Mouse (Mus musculus) forebrain, embryonic 14.5 days (tissue): Measurements from ENCODE around the gene Alox12. TPM values are rescaled to one million over a fixed set of nuclear protein-coding genes. Genes with fewer than 3 reads are reported as not detected.

Experiments
- ATAC-seq: fragments of 200-750 bp; cut with Nextera tagmentation; 2 replicates; pipeline ENCODE4 v1.8.0; 2017; ENCODE audit warnings: mild to moderate bottlenecking, moderate library complexity
- DNase-seq: peaks from one replicate; pipeline ENCODE4 v3.0.0-alpha.2; 2015; ENCODE audit warnings: low spot score
- H3K27ac ChIP-seq: fragments of 300-500 bp; sonication (generic); 2 replicates; pipeline ENCODE4 v1.5.1; 2014; ENCODE audit warnings: low read depth, mild to moderate bottlenecking, control low read depth, low read length, moderate library complexity
- H3K27me3 ChIP-seq: fragments of 300-500 bp; sonication (generic); replicated peaks from 2 replicates; pipeline ENCODE4 v1.6.1; 2014; ENCODE audit warnings: low read length, control low read depth, mixed read lengths; ENCODE audit not compliant: control insufficient read depth, insufficient read depth
- H3K36me3 ChIP-seq: fragments of 300-500 bp; sonication (generic); 2 replicates; pipeline ENCODE4 v1.6.1; 2014; ENCODE audit warnings: low read length, control low read depth; ENCODE audit not compliant: control insufficient read depth, insufficient read depth
- H3K4me1 ChIP-seq: fragments of 300-500 bp; sonication (generic); 2 replicates; pipeline ENCODE4 v1.6.1; 2014; ENCODE audit warnings: antibody characterized with exemption, low read length, control low read depth; ENCODE audit not compliant: control insufficient read depth, insufficient read depth
- H3K4me2 ChIP-seq: fragments of 300-500 bp; sonication (generic); 2 replicates; pipeline ENCODE4 v1.6.1; 2014; ENCODE audit warnings: mild to moderate bottlenecking, control low read depth, low read length
- H3K4me3 ChIP-seq: fragments of 300-500 bp; sonication (generic); 2 replicates; pipeline ENCODE4 v1.5.1; 2014; ENCODE audit warnings: low read depth, low read length, control low read depth
- H3K9ac ChIP-seq: fragments of 300-500 bp; sonication (generic); 2 replicates; pipeline ENCODE4 v1.6.1; 2014; ENCODE audit warnings: mild to moderate bottlenecking, low read length, control low read depth, moderate library complexity
- H3K9me3 ChIP-seq: fragments of 300-500 bp; sonication (generic); replicated peaks from 2 replicates; pipeline ENCODE4 v1.6.1; 2016; ENCODE audit warnings: low read length, control low read depth, mixed read lengths; ENCODE audit not compliant: control insufficient read depth
- WGBS: fragments of 180-500 bp; shearing (Covaris S2); extraction: QIAGEN DNeasy Blood & Tissue Kit; methylation state at CpG from one replicate; pipeline ENCODE4 v1.1.7; 2014; 5-methylcytosine and 5-hydroxymethylcytosine counted together
- microRNA counts: library from miRNA; unstranded; fragments of <30 nt; microRNA quantifications from one replicate; lab custom pipeline; 2016
- microRNA-seq: library from miRNA; unstranded; fragments of <30 nt; microRNA quantifications from one replicate; pipeline ENCODE4, GENCODE M21; 2016
- polyA plus RNA-seq: library from polyadenylated mRNA; unstranded; fragments of >200 nt; fragmentation: Nextera tagmentation; extraction: Ambion mirVana; gene quantifications from 2 replicates; pipeline ENCODE4 v1.2.1, GENCODE M21; 2014

The Alox12 gene
- polyA plus RNA-seq, 1 experiment from 2014 or later: 0.36 TPM

GRCm38 (mm10) chr11:70199107-70199506, 56.0 kb downstream of the Alox12 start:
- no peak overlapping the region for H3K4me2 ChIP-seq
- no peak overlapping the region for H3K9ac ChIP-seq
- H3K36me3 ChIP-seq: no peaks in the 10 kb centered on the region
- H3K27ac ChIP-seq: no peak overlapping the region
- no peak for ATAC-seq
- no peaks in the 10 kb centered on the region for H3K9me3 ChIP-seq
- WGBS: 84% methylated on average over 8 of the region's 8 CpGs
- DNase-seq: no peak
- H3K27me3 ChIP-seq: no peaks in the 10 kb centered on the region
- H3K4me3 ChIP-seq: no peak overlapping the region
- H3K4me1 ChIP-seq: no peaks in the 10 kb centered on the region

DNA sequence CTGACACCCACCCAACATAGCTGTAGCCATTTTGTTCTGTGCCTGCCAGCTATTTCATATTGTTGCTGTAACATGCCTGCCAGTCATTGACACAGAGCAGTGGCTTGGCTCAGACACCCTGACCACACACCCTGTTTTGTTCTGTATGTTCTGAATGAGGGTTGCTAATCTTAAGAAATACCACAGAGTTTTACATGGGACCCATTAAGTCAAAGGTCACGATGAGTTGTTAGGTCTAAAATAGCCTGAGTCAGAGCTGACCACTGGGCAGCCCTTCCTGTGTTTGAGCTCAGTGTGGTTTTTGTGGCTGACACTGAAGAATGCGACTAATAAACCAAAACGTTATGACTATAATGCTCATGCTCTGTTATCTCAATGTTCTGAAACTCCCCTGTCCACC, 56.8 kb downstream of the Alox12 start:
- ATAC-seq: no peak
- DNase-seq: no peak
- Histone ChIP-seq H3K27me3 (no peaks in the 10 kb centered on the region), H3K9me3 (no peaks in the 10 kb centered on the region), H3K36me3 (no peaks in the 10 kb centered on the region), H3K27ac (no peak overlapping the region), H3K4me1 (no peaks in the 10 kb centered on the region), H3K4me3 (no peak overlapping the region), H3K9ac (no peak overlapping the region), H3K4me2 (no peak overlapping the region)
- 90% methylated on average over 3 of the region's 3 CpGs for WGBS

DNA sequence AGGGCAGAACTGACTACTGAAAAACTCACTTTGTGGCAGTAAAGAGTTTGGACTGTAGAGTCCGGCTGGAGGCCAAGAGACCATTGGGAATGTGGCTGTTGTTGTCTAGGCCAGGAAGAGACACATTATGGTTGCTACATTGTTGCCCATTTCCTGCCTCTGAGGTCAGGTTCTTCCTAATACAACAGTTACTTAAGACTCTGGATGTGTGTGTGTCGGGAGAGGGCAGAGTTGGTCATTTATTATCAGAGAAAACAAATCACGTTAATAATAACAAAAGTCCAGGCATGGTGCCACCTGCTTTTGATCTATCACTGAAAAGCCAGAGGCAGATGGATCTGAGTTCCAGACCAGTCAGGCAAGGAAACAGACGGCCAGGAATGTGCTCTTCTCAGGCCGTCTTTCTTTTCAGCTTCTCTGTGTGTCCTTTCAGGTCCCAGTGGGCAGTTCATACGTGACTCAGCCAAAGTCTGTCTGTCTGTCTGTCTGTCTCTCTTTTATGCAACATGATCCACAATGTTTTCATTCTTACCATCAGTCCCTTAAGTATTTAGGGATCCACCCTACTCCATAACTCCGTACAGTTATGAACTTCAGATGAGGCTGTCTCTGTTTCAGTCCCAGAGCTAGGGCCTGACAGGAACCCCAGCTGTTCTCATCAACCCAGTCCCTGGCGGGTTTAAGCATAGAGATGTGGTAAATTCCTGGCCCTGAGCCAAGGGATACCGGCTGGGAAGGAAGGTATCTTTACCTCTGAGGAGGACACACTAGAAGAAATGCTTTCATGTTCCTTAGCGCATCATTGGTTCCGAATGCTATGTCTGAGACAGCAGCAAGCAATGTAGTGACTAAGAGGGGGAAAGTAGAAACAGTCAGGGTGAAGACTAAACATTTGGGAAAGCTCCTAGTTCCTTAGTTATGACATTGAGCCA, 61.5 kb downstream of the Alox12 start:
- Histone ChIP-seq H3K4me3 (no peak overlapping the region), H3K4me1 (no peaks in the 10 kb centered on the region), H3K4me2 (no peak overlapping the region), H3K36me3 (no peaks in the 10 kb centered on the region), H3K9me3 (no peaks in the 10 kb centered on the region), H3K9ac (no peak overlapping the region), H3K27ac (no peak overlapping the region), H3K27me3 (no peaks in the 10 kb centered on the region)
- ATAC-seq: no peak
- DNase-seq: no peak
- WGBS: 67% methylated on average over 11 of the region's 11 CpGs

- Histone ChIP-seq H3K27ac (no peak overlapping the region), H3K4me1 (no peaks in the 10 kb centered on the region), H3K9me3 (no peaks in the 10 kb centered on the region), H3K4me3 (no peak overlapping the region), H3K27me3 (no peaks in the 10 kb centered on the region), H3K4me2 (no peak overlapping the region), H3K36me3 (no peaks in the 10 kb centered on the region), H3K9ac (no peak overlapping the region)
- ATAC-seq (no peak), DNase-seq (no peak)
- WGBS: 80% methylated on average over 4 of the region's 4 CpGs
Measured at GRCm38 (mm10) chr11:70192157-70192556, 63.0 kb downstream of the Alox12 start.

MicroRNA genes within 50 kb of the gene (microRNA counts, 519-probe panel; counts per million panel counts)
- 3,318 counts per million, percentile 29 among the panel's probes with 10 or more counts for microRNA mmu-miR-195 (lab: Ali Mortazavi, UCI)
- microRNA mmu-miR-497 (lab: Ali Mortazavi, UCI): 2,567 counts per million, percentile 15 among the panel's probes with 10 or more counts

Small RNA genes within 50 kb of the gene (microRNA-seq; reads per million reads assigned to microRNA genes)
- 912 reads per million, percentile 80 among the genes with 10 or more reads in this experiment for gene Mir195a
- not detected for gene Mir497
- gene Mir497b: not detected

Other genes starting within 250 kb of the Alox12 start
- gene Acadvl, start 239.9 kb downstream of the Alox12 start, polyA plus RNA-seq: 53.3 and 58.4 TPM in 2 replicates
- 19.3 and 21.0 TPM in 2 replicates for gene Dlg4, start 238.4 kb downstream of the Alox12 start, polyA plus RNA-seq
- 2.0 and 2.1 TPM in 2 replicates for gene Asgr1, start 201.3 kb downstream of the Alox12 start, polyA plus RNA-seq
- not detected in 2 replicates for gene Asgr2, start 162.7 kb downstream of the Alox12 start, polyA plus RNA-seq
- 0.72 and 1.1 TPM in 2 replicates for gene Mgl2, start 125.0 kb downstream of the Alox12 start, polyA plus RNA-seq
- gene Clec10a, start 99.2 kb downstream of the Alox12 start, polyA plus RNA-seq: 0.63 and 0.97 TPM in 2 replicates
- gene Slc16a11, start 42.6 kb downstream of the Alox12 start, polyA plus RNA-seq: 0.98 and 1.1 TPM in 2 replicates
- gene Slc16a13, start 34.3 kb downstream of the Alox12 start, polyA plus RNA-seq: 9.2 and 12.9 TPM in 2 replicates
- 4.5 and 6.3 TPM in 2 replicates for gene Bcl6b, start 25.6 kb downstream of the Alox12 start, polyA plus RNA-seq
- 202 and 245 TPM in 2 replicates for gene 0610010K14Rik, start 17.4 kb downstream of the Alox12 start, polyA plus RNA-seq
- 11.1 and 11.9 TPM in 2 replicates for gene Gm21988, start 15.5 kb downstream of the Alox12 start, polyA plus RNA-seq
- gene Rnasek, start 15.5 kb downstream of the Alox12 start, polyA plus RNA-seq: 235 and 238 TPM in 2 replicates
- gene Alox12e, start 67.3 kb upstream of the Alox12 start, polyA plus RNA-seq: not detected in 2 replicates
- not detected in 2 replicates for gene Alox15, start 96.7 kb upstream of the Alox12 start, polyA plus RNA-seq
- gene Pelp1, start 154.7 kb upstream of the Alox12 start, polyA plus RNA-seq: 21.4 and 32.5 TPM in 2 replicates
- 47.4 and 49.2 TPM in 2 replicates for gene Arrb2, start 177.3 kb upstream of the Alox12 start, polyA plus RNA-seq
- gene Med11, start 196.6 kb upstream of the Alox12 start, polyA plus RNA-seq: 49.2 and 54.3 TPM in 2 replicates
- gene Zmynd15, start 204.1 kb upstream of the Alox12 start, polyA plus RNA-seq: 0.19 and 0.42 TPM in 2 replicates
- 1.5 and 1.9 TPM in 2 replicates for gene Cxcl16, start 204.6 kb upstream of the Alox12 start, polyA plus RNA-seq
- 1.1 and 3.4 TPM in 2 replicates for gene Tm4sf5, start 249.9 kb upstream of the Alox12 start, polyA plus RNA-seq